Mouse (Mus musculus): Measurements from ENCODE around the gene Ap1ar.

Ap1ar gene

DNA sequence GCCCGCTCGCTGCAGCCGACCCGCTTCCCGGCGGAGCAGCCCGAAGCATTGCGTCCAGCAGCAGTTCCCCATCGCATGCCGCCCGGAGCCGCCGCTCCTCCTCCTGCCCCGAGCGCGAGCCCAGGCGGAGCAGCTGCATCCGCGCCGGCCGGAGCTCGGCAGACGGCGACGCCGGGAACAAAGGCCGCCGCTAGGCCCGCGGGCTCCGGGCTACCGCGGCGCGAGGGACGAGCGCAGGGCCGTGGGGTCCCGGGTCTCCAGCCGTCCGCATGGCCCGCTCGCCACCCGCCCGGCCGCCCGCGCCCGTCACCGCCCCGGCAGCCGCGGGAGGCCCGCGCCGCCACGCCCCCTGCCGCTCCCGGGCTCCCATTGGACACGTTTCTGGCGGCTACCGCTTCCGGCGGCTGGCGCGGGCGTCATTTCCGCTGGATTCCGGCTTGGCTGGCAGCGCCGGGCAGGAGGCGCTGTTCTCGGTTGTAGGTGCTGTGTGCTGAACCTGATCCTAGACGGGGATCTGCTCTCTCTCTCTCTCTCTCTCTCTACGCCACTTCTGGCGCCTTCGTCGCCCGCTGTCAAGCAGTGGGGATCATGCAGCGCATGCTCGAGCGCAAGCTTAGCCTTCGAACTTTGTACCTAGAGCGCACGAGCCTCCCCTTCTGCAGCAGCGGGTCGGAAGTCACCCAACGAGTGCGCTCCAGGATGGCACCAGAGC, at the start of gene Ap1ar:
Gene Ap1ar (minus strand): TSS at position 370 of the 712 bp plus-strand sequence.
- DNase-seq (ENCODE audit: extremely low spot score), result peak; percentile 96

DNA sequence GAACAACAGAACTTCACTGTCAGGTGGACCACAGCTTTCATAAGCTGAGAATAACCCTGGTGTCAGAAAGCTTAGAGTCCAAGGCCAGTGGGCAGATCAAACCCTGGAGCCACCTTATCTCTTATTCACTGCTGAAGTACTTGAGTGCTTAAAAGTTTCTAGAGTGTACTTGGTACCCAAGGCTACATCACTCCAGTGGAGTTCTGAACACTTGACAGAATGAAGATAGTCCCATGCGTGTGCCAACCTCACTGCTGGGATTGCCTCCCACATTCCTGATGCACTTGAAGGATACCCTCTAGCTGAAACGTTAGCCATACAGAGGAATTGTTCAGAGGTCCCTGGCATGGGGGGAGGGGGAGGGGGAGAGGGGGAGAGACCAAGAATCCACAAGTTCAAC, 44.4 kb upstream of the Ap1ar start:
- no peak for DNase-seq (ENCODE audit: extremely low spot score)

DNA sequence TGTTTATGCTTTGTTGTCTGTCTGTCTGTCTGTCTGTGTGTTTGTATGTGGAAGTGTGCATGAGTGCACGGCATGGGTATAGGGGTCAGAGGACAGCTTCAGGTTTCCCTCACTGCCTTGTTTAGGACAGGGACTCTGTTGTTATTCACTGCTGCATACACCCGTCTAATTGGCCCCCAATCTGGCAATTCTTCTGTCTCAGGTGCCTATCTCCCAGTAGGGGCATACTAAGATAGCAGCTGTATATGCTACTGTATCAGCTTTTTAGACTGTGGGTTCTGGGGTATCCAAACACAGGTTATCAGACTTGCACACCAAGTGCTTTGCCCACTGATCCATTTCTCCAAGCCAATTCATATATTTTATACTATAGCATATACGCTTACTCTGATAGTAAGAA, 42.6 kb upstream of the Ap1ar start:
- no peak for DNase-seq (ENCODE audit: extremely low spot score)

GRCm38 (mm10) chr3:127875509-127875908, 38.2 kb upstream of the Ap1ar start:
- no peak for DNase-seq (ENCODE audit: extremely low spot score)

- DNase-seq (ENCODE audit: extremely low spot score), result no peak
Observed at GRCm38 (mm10) chr3:127875059-127875458, 37.7 kb upstream of the Ap1ar start.

GRCm38 (mm10) chr3:127874254-127874883, 37.0 kb upstream of the Ap1ar start:
- DNase-seq (ENCODE audit: extremely low spot score), result peak; percentile 54

GRCm38 (mm10) chr3:127871575-127871974, 34.3 kb upstream of the Ap1ar start:
- no peak for DNase-seq (ENCODE audit: extremely low spot score)

- DNase-seq (ENCODE audit: extremely low spot score), result no peak
Observed at GRCm38 (mm10) chr3:127868880-127869279, 31.6 kb upstream of the Ap1ar start.

- DNase-seq (ENCODE audit: extremely low spot score), result no peak
Observed at GRCm38 (mm10) chr3:127868046-127868758, 30.9 kb upstream of the Ap1ar start.

- no peak for DNase-seq (ENCODE audit: extremely low spot score)
Observed at GRCm38 (mm10) chr3:127864242-127864641, 26.9 kb upstream of the Ap1ar start.

DNA sequence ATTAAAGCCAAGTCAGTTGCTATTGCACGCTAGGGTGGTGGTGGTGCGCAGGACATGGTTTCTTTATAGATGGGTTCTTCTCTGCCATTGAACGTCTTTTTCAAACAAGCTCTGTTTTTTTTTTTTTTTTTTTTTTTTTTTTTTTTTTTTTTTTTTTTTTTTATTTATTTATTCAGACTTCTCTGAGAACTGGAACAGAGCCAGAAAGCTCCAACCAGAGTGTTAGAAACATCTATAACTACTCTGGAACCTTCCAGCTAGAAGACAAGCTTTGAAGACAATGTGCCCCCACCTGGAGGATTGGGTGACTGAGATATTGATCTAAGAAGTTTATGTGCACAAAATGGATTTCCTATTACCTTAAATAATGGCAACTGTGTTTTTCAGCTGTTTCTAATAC, 26.2 kb upstream of the Ap1ar start:
- DNase-seq (ENCODE audit: extremely low spot score), result no peak

DNA sequence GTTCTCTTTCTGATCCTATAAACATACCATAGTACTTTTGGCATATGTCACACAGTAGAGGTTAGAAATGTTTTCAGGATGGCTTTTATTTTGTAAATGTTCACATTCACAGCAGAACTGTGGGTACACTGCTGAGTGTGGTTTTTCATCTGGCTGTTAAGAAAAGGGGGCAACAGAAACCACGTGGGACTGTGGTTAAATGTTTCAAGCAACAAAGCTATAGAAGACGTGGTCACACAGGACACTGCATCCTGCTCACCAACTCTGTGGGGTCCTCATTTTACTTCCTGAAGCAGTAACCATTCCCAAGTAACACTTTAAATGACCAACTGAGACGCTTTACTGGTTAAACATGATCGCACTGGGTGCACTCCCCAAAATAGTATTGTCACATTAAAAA, 25.2 kb upstream of the Ap1ar start:
- no peak for DNase-seq (ENCODE audit: extremely low spot score)

DNA sequence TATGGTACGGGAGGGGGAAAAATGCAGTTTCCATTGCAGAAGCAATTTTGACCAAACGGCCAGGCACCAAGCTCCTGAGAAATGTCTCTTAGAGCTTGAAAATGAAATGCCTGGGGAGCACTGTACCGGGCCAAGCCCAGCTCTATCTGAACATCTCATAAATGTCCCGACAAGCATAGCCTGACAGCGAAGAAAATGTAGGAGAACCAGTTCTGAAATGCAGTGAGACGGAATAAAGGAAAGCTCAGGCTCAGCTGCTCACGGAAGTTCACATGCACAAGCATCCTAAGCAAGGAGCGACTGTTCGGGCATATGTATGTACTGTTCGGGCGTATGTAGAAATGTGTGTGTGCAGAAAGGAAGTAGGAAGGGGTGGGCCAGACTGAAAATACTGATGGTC, 24.0 kb upstream of the Ap1ar start:
- no peak for DNase-seq (ENCODE audit: extremely low spot score)

DNA sequence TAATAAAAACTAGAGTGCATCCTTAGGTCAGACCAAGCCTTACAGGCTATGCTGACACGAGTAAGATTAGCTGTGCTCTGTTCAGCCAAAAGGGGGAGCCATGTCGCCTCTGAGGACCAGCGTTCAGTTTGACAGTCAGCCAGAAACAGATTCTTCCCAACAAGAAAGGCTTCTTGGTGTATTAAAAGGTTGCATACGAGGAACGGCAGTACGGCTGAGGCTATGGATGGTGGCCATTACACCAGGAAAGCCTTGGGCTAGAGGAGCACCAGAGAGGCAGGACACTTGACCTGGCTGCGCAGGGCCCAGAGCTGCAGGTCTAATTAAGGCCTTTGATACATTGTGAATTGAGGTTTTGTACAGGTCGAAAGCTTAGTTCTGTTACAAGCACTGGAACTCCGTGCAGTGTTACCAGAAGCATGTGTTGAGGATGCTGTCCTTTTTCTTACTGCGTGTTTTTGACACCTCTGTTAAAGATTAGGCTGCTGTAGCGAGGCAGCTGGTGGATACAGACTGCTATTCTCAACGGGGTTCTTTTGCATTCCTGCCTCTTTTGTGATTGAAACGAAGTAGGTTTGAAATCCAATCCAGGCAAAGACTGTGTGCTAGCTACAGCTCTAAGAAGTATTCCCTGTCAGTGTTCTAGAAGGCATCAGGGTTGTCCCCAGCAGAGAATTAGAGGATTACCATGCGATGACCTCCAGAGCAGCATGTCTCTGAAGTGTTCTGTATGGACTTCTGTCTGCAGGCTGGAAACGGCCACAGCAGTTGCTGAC, 16.3 kb upstream of the Ap1ar start:
- DNase-seq (ENCODE audit: extremely low spot score), result peak; percentile 67

- no peak for DNase-seq (ENCODE audit: extremely low spot score)
Observed at GRCm38 (mm10) chr3:127852722-127853121, 15.4 kb upstream of the Ap1ar start.

GRCm38 (mm10) chr3:127850776-127851646, 13.7 kb upstream of the Ap1ar start:
- no peak for DNase-seq (ENCODE audit: extremely low spot score)

GRCm38 (mm10) chr3:127849922-127850321, 12.6 kb upstream of the Ap1ar start:
- no peak for DNase-seq (ENCODE audit: extremely low spot score)

DNA sequence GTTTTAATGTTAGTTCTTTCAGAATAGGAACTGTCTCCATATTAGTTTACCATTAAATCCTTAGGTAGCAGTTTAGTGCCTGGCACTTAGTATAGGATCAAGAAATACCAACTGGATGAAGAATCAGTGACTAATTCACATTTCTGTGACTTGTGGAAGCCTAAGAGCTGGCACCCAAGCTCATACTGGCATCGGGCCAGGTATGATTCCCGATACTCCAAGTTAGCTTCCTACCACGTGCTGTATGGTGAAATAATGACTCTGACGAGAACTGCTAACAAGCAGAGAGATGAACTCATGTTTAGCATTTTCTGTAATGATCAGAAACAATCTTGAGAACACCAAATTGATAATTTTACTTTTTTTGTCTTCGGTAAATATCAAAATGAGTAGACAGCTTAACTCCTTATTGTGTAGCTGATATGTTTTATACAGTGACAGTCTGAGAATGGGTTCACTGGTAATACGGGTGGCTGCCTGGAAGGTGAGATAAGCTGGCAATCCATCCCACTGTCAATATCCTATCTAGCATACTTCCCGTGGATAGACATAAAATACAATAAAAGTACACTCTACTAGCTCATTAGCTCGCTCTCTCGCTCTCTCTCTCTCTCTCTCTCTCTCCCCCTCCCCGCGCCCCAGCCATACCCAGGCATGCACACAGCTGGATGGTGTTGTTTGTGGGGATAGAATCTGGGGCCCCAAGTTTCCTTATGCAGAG, 10.9 kb upstream of the Ap1ar start:
- DNase-seq (ENCODE audit: extremely low spot score), result no peak

DNA sequence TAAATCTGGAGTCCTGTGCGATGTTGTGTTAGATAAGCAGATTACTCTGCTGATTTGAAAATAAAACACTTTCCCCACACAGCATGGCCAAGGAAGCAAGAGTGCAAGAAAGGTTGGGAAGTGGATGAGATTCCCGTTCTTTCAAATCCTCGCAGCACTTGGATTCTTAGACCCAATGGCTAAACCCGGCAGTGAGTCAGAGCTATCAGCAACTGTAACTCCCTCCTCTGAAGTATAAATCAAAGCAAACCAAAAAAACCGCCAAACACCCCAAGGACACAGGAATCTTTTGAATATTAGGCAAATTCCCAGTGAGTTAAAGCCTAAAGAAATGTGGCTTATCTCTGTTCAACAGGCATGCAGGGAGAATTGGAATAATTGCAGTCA, 6.6 kb upstream of the Ap1ar start:
- no peak for DNase-seq (ENCODE audit: extremely low spot score)

GRCm38 (mm10) chr3:127843324-127843940, 6.1 kb upstream of the Ap1ar start:
- no peak for DNase-seq (ENCODE audit: extremely low spot score)

All from embryo, embryonic 9.5 days (tissue).